Mouse (Mus musculus) left cerebral cortex, adult 11 months (tissue): ENCODE measurements around the gene Stk39.
"Not testable (repeated sequence)": the region's sequence is repeated elsewhere in the genome, so short reads cannot be mapped to it uniquely, and the experiment has no call there.

ENCODE experiments used
- DNase-seq: peaks from one replicate; pipeline ENCODE4 v3.0.0; 2022; ENCODE audit warnings: low spot score

Gene Stk39

GRCm38 (mm10) chr2:68288106-68288505 lies 184.0 kb downstream of the Stk39 start:
- no peak for DNase-seq

- DNase-seq = no peak
Measured at GRCm38 (mm10) chr2:68284391-68284790, 187.7 kb downstream of the Stk39 start.

- DNase-seq = no peak
Measured at GRCm38 (mm10) chr2:68283021-68283548, 189.0 kb downstream of the Stk39 start.

GRCm38 (mm10) chr2:68281575-68281974 lies 190.5 kb downstream of the Stk39 start:
- DNase-seq = no peak

GRCm38 (mm10) chr2:68271301-68271700 lies 200.8 kb downstream of the Stk39 start:
- no peak for DNase-seq

- no peak for DNase-seq
Measured at GRCm38 (mm10) chr2:68270836-68271235, 201.2 kb downstream of the Stk39 start.

- DNase-seq = no peak
Measured at GRCm38 (mm10) chr2:68269646-68270045, 202.4 kb downstream of the Stk39 start.

GRCm38 (mm10) chr2:68264826-68265225 lies 207.2 kb downstream of the Stk39 start:
- no peak for DNase-seq

GRCm38 (mm10) chr2:68260911-68261310 lies 211.2 kb downstream of the Stk39 start:
- no peak for DNase-seq

GRCm38 (mm10) chr2:68257571-68257970 lies 214.5 kb downstream of the Stk39 start:
- peak; percentile 30 for DNase-seq

GRCm38 (mm10) chr2:68256472-68256871 lies 215.6 kb downstream of the Stk39 start:
- no peak for DNase-seq

GRCm38 (mm10) chr2:68254756-68255155 lies 217.3 kb downstream of the Stk39 start:
- DNase-seq = no peak

GRCm38 (mm10) chr2:68253222-68253621 lies 218.8 kb downstream of the Stk39 start:
- no peak for DNase-seq

GRCm38 (mm10) chr2:68252048-68252758 lies 219.9 kb downstream of the Stk39 start:
- DNase-seq = no peak

GRCm38 (mm10) chr2:68250897-68251296 lies 221.2 kb downstream of the Stk39 start:
- no peak for DNase-seq

GRCm38 (mm10) chr2:68249855-68250424 lies 222.1 kb downstream of the Stk39 start:
- DNase-seq = no peak

GRCm38 (mm10) chr2:68246284-68246683 lies 225.8 kb downstream of the Stk39 start:
- DNase-seq = no peak

- DNase-seq = no peak
Measured at GRCm38 (mm10) chr2:68244556-68244955, 227.5 kb downstream of the Stk39 start.

GRCm38 (mm10) chr2:68243879-68244553 lies 228.1 kb downstream of the Stk39 start:
- DNase-seq = no peak

GRCm38 (mm10) chr2:68243273-68243672 lies 228.8 kb downstream of the Stk39 start:
- DNase-seq = no peak

GRCm38 (mm10) chr2:68242069-68242468 lies 230.0 kb downstream of the Stk39 start:
- no peak for DNase-seq

- DNase-seq = no peak
Measured at GRCm38 (mm10) chr2:68241640-68242039, 230.4 kb downstream of the Stk39 start.

- not testable (repeated sequence) for DNase-seq
Measured at GRCm38 (mm10) chr2:68239415-68239814, 232.7 kb downstream of the Stk39 start.
